Mouse (Mus musculus) liver, embryonic 14.5 days (tissue): ENCODE data around the gene Eef1a2.
A peak's percentile ranks its signal among the peaks of the same experiment; 100 is the strongest.

Experiments
- CTCF ChIP-seq: IDR thresholded peaks from 2 replicates; pipeline ENCODE4 v1.5.1; 2016; ENCODE audit warnings: antibody characterized with exemption, low read depth, control low read depth
- EP300 ChIP-seq: IDR thresholded peaks from 2 replicates; pipeline ENCODE4 v1.6.1; 2016; ENCODE audit warnings: antibody characterized with exemption, low read depth

GRCm38 (mm10) chr2:181104111-181104510 is 52.7 kb downstream of the Eef1a2 start:
- peak; percentile 50 for TF ChIP-seq CTCF
- TF ChIP-seq EP300: no peak
